Mouse (Mus musculus): ENCODE data around the gene Cab39. TPM values are rescaled to one million over a fixed set of nuclear protein-coding genes. Genes with fewer than 3 reads are reported as not detected.

The Cab39 gene
- polyA plus RNA-seq, 1 experiment from 2014 or later = 33.8 TPM

DNA sequence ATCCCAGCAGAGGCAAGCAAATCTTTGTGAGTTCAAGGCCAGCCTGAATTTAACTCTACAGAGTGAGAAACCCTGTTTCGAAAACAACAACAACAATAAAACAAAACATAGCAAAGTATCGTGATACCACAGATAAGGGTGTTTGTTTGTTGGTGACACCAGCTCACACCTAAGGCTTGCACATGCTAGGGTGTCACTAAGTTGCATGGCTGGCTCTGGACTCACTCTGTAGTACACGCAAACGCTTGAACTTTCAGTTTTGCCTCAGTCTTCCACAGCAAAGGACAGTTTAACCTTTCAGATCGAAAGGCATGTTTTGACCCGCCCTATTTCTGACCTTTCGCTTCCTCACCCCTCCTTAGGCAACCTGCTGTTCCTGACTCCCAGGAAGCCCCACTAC, 94.0 kb downstream of the Cab39 start:
- no peaks in the 10 kb centered on the region for H3K36me3 ChIP-seq (ENCODE audit: control insufficient read depth, insufficient read depth)
- H3K9me3 ChIP-seq (ENCODE audit: control insufficient read depth) = no peaks in the 10 kb centered on the region
- no peaks in the 10 kb centered on the region for H3K4me1 ChIP-seq (replicated peaks; ENCODE audit: control insufficient read depth, insufficient read depth, low read length)
- H3K27me3 ChIP-seq (replicated peaks; ENCODE audit: control insufficient read depth, insufficient read depth, low read length) = no peaks in the 10 kb centered on the region
- no peak for TF ChIP-seq CTCF (IDR thresholded peaks at IDR 0.05; ENCODE audit: low read depth)
- H3K4me3 ChIP-seq (ENCODE audit: low read depth, low read length) = no peak overlapping the region
- no peak overlapping the region for H3K4me2 ChIP-seq (replicated peaks; ENCODE audit: low read depth)
- H3K9ac ChIP-seq (ENCODE audit: low read depth, low read length) = no peak overlapping the region
- H3K27ac ChIP-seq (ENCODE audit: low read depth, low read length) = no peak overlapping the region
- ATAC-seq = no peak
- 80% methylated on average over 7 of the region's 7 CpGs for WGBS

- no peak for TF ChIP-seq CTCF (IDR thresholded peaks at IDR 0.05; ENCODE audit: low read depth)
- no peaks in the 10 kb centered on the region for H3K36me3 ChIP-seq (ENCODE audit: control insufficient read depth, insufficient read depth)
- no peaks in the 10 kb centered on the region for H3K27me3 ChIP-seq (replicated peaks; ENCODE audit: control insufficient read depth, insufficient read depth, low read length)
- ATAC-seq = peak; percentile 79
- under 1% methylated on average over 35 of the region's 35 CpGs for WGBS
- peaks cover 12% of the 10 kb centered on the region; the same call in 1 of the 2 replicates for H3K4me1 ChIP-seq (replicated peaks; ENCODE audit: control insufficient read depth, insufficient read depth, low read length)
- H3K9ac ChIP-seq (ENCODE audit: low read depth, low read length) = peak within 1 kb of the TSS; percentile 67
- peak within 1 kb of the TSS; percentile 71 for H3K27ac ChIP-seq (ENCODE audit: low read depth, low read length)
- peak within 1 kb of the TSS; percentile 88 for H3K4me3 ChIP-seq (ENCODE audit: low read depth, low read length)
- peak within 1 kb of the TSS; percentile 87 for H3K4me2 ChIP-seq (replicated peaks; ENCODE audit: low read depth)
- no peaks in the 10 kb centered on the region for H3K9me3 ChIP-seq (ENCODE audit: control insufficient read depth)
Measured at GRCm38 (mm10) chr1:85894231-85894747, 101.0 kb downstream of the Cab39 start, which contains the start of gene Itm2c. Gene Itm2c, plus strand, starts transcription at chr1:85894281.

DNA sequence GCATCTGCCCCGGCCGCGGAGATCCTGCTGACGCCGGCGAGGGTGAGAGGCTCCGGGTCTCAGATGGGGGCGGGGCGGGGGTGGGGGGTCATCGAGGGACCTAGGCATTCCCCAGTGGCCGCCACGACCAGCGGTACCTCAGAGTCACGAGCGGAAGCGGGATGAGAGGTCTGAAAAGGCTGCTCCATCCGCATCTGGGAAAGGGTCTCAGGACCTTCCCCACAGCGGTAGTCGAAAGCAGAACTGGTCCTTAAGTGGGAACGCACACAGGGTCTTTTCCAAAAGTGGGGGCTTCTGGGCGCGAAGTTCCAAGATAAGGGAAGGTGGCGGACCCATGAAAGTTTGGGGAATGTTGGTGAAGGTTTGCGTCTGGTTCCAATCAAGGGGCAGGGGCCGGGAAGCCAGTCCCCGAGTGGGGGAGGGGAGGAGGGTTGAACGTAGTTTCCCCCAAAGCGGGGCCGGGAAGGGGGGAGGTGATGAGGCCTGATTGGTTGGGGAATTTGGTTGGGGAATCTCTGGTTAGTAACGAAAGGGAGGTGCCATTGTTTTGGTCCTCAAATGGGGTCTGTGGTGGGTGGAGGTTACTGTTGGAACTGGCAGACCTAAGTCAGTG, 101.6 kb downstream of the Cab39 start:
- no peaks in the 10 kb centered on the region for H3K36me3 ChIP-seq (ENCODE audit: control insufficient read depth, insufficient read depth)
- no peak for TF ChIP-seq CTCF (IDR thresholded peaks at IDR 0.05; ENCODE audit: low read depth)
- H3K4me3 ChIP-seq (ENCODE audit: low read depth, low read length) = peak overlapping the region; percentile 88
- H3K9me3 ChIP-seq (ENCODE audit: control insufficient read depth) = no peaks in the 10 kb centered on the region
- H3K9ac ChIP-seq (ENCODE audit: low read depth, low read length) = peak overlapping the region; percentile 67
- peak overlapping the region; percentile 71 for H3K27ac ChIP-seq (ENCODE audit: low read depth, low read length)
- H3K4me2 ChIP-seq (replicated peaks; ENCODE audit: low read depth) = peak overlapping the region; percentile 87
- peaks cover 16% of the 10 kb centered on the region; the same call in 1 of the 2 replicates for H3K4me1 ChIP-seq (replicated peaks; ENCODE audit: control insufficient read depth, insufficient read depth, low read length)
- under 1% methylated on average over 30 of the region's 30 CpGs for whole genome bisulfite sequencing
- no peaks in the 10 kb centered on the region for H3K27me3 ChIP-seq (replicated peaks; ENCODE audit: control insufficient read depth, insufficient read depth, low read length)
- ATAC-seq = peak; percentile 6; the same call in 1 of the 2 replicates

- Histone ChIP-seq H3K4me1 (replicated peaks; ENCODE audit: control insufficient read depth, insufficient read depth, low read length) (peaks cover 16% of the 10 kb centered on the region; the same call in 1 of the 2 replicates), H3K4me3 (ENCODE audit: low read depth, low read length) (peak overlapping the region; percentile 88), H3K27ac (ENCODE audit: low read depth, low read length) (peak overlapping the region; percentile 71), H3K27me3 (replicated peaks; ENCODE audit: control insufficient read depth, insufficient read depth, low read length) (no peaks in the 10 kb centered on the region), H3K4me2 (replicated peaks; ENCODE audit: low read depth) (peak overlapping the region; percentile 87), H3K9me3 (ENCODE audit: control insufficient read depth) (no peaks in the 10 kb centered on the region), H3K9ac (ENCODE audit: low read depth, low read length) (peak overlapping the region; percentile 67), H3K36me3 (ENCODE audit: control insufficient read depth, insufficient read depth) (no peaks in the 10 kb centered on the region)
- peak; percentile 70 for TF ChIP-seq CTCF (IDR thresholded peaks at IDR 0.05; ENCODE audit: low read depth)
- WGBS = 4% methylated on average over 15 of the region's 15 CpGs
- ATAC-seq = peak; percentile 76
Measured at GRCm38 (mm10) chr1:85895391-85895837, 102.2 kb downstream of the Cab39 start.

- H3K4me3 ChIP-seq (ENCODE audit: low read depth, low read length) = peak overlapping the region; percentile 88; the same call in 1 of the 2 replicates
- 67% methylated on average over 5 of the region's 5 CpGs for WGBS
- no peak for ATAC-seq
- no peaks in the 10 kb centered on the region for H3K36me3 ChIP-seq (ENCODE audit: control insufficient read depth, insufficient read depth)
- H3K4me2 ChIP-seq (replicated peaks; ENCODE audit: low read depth) = peak overlapping the region; percentile 87
- H3K27ac ChIP-seq (ENCODE audit: low read depth, low read length) = no peak overlapping the region
- no peak overlapping the region for H3K9ac ChIP-seq (ENCODE audit: low read depth, low read length)
- H3K27me3 ChIP-seq (replicated peaks; ENCODE audit: control insufficient read depth, insufficient read depth, low read length) = no peaks in the 10 kb centered on the region
- H3K9me3 ChIP-seq (ENCODE audit: control insufficient read depth) = no peaks in the 10 kb centered on the region
- peaks cover 16% of the 10 kb centered on the region; the same call in 1 of the 2 replicates for H3K4me1 ChIP-seq (replicated peaks; ENCODE audit: control insufficient read depth, insufficient read depth, low read length)
- TF ChIP-seq CTCF (IDR thresholded peaks at IDR 0.05; ENCODE audit: low read depth) = no peak
Measured at GRCm38 (mm10) chr1:85896110-85896509, 102.9 kb downstream of the Cab39 start.

- Histone ChIP-seq H3K4me1 (replicated peaks; ENCODE audit: control insufficient read depth, insufficient read depth, low read length) (peaks cover 16% of the 10 kb centered on the region; the same call in 1 of the 2 replicates), H3K27me3 (replicated peaks; ENCODE audit: control insufficient read depth, insufficient read depth, low read length) (no peaks in the 10 kb centered on the region), H3K4me2 (replicated peaks; ENCODE audit: low read depth) (no peak overlapping the region; the same call in 1 of the 2 replicates), H3K27ac (ENCODE audit: low read depth, low read length) (no peak overlapping the region; the same call in 1 of the 2 replicates), H3K4me3 (ENCODE audit: low read depth, low read length) (no peak overlapping the region), H3K9me3 (ENCODE audit: control insufficient read depth) (no peaks in the 10 kb centered on the region), H3K9ac (ENCODE audit: low read depth, low read length) (no peak overlapping the region), H3K36me3 (ENCODE audit: control insufficient read depth, insufficient read depth) (no peaks in the 10 kb centered on the region)
- 51% methylated on average over 12 of the region's 12 CpGs for WGBS
- ATAC-seq = no peak
- no peak for TF ChIP-seq CTCF (IDR thresholded peaks at IDR 0.05; ENCODE audit: low read depth)
Measured at GRCm38 (mm10) chr1:85896781-85897700, 103.8 kb downstream of the Cab39 start.

Data from intestine, postnatal 0 days (tissue).